Mouse (Mus musculus) MEL (cell line): Measurements from ENCODE around the gene Gnb3. TPM values are rescaled to one million over a fixed set of nuclear protein-coding genes. Genes with fewer than 3 reads are reported as not detected.

Experiments used
- DNase-seq: peaks from one replicate; pipeline ENCODE4 v3.0.0; 2011; ENCODE audit warnings: low read depth, low spot score
- H3K27ac ChIP-seq: 2 replicates; pipeline ENCODE4 v1.5.1; 2012; ENCODE audit warnings: low read depth, mild to moderate bottlenecking, control low read depth, low read length, moderate library complexity; ENCODE audit not compliant: control insufficient read depth
- H3K27me3 ChIP-seq, 2 experiments: fragments of 150-350 bp in 1 of 2; sonication (generic) in 1 of 2; 2 replicates each; pipeline ENCODE4 v1.6.1; 2012; ENCODE audit warnings: low read length in 2 of 2, mild to moderate bottlenecking in 2 of 2, improper control_type of control experiment in 1 of 2, moderate library complexity in 1 of 2; ENCODE audit not compliant: insufficient read depth in 2 of 2, control insufficient read depth in 1 of 2
- H3K36me3 ChIP-seq, 2 experiments: 2 replicates each; pipeline ENCODE4 v1.6.1; 2012 to 2014; ENCODE audit warnings: low read length in 2 of 2, improper control_type of control experiment in 1 of 2, inconsistent platforms in 1 of 2, mild to moderate bottlenecking in 1 of 2; ENCODE audit not compliant: insufficient read depth in 2 of 2, control insufficient read depth in 1 of 2
- H3K4me1 ChIP-seq, 2 experiments: fragments of 150-350 bp in 1 of 2; sonication (generic) in 1 of 2; 2 replicates each; pipeline ENCODE4 v1.6.1; 2012; ENCODE audit warnings: low read length in 2 of 2, improper control_type of control experiment in 1 of 2, mild to moderate bottlenecking in 1 of 2; ENCODE audit not compliant: insufficient read depth in 2 of 2, control insufficient read depth in 1 of 2
- H3K4me3 ChIP-seq, 2 experiments: fragments of 150-350 bp in 1 of 2; sonication (generic) in 1 of 2; 2 replicates each; pipeline ENCODE4 v1.5.1; 2012; ENCODE audit warnings: low read depth in 2 of 2, low read length in 2 of 2, mild to moderate bottlenecking in 2 of 2, moderate library complexity in 2 of 2, control low read depth in 1 of 2, improper control_type of control experiment in 1 of 2; ENCODE audit not compliant: control insufficient read depth in 1 of 2, insufficient read depth in 1 of 2
- H3K79me2 ChIP-seq: 2 replicates; pipeline ENCODE4 v1.6.1; 2012; ENCODE audit warnings: mild to moderate bottlenecking, low read length, moderate library complexity; ENCODE audit not compliant: control insufficient read depth, poor library complexity, insufficient read depth
- H3K9ac ChIP-seq: 2 replicates; pipeline ENCODE4 v1.6.1; 2012; ENCODE audit warnings: low read depth, mild to moderate bottlenecking, control low read depth, low read length, moderate library complexity; ENCODE audit not compliant: control insufficient read depth, poor library complexity, severe bottlenecking
- H3K9me3 ChIP-seq: fragments of 150-350 bp; sonication (generic); replicated peaks from 2 replicates; pipeline ENCODE4 v1.6.1; 2012; ENCODE audit warnings: mild to moderate bottlenecking, low read length, improper control_type of control experiment, moderate library complexity; ENCODE audit not compliant: insufficient read depth
- CHD1 ChIP-seq: IDR thresholded peaks from 2 replicates; pipeline ENCODE4 v1.6.1; 2012; ENCODE audit warnings: low read depth, mild to moderate bottlenecking, inconsistent platforms, low read length, improper control_type of control experiment
- EP300 ChIP-seq, 2 experiments: IDR thresholded peaks; 2 replicates each; pipeline ENCODE4 v1.6.1; 2011; ENCODE audit warnings: improper control_type of control experiment in 2 of 2, low read length in 2 of 2, low read depth in 1 of 2, mild to moderate bottlenecking in 1 of 2
- GABPA ChIP-seq: IDR thresholded peaks from 2 replicates; pipeline ENCODE4 v1.6.1; 2012; ENCODE audit warnings: low read depth, mild to moderate bottlenecking, inconsistent platforms, low read length, improper control_type of control experiment, moderate library complexity
- KAT2A ChIP-seq: conservative IDR thresholded peaks from 2 replicates; pipeline ENCODE4 v1.6.1; 2012; ENCODE audit warnings: low read depth, low read length, improper control_type of control experiment, inconsistent platforms
- MAFK ChIP-seq: IDR thresholded peaks from 2 replicates; pipeline ENCODE4 v1.6.1; 2011; ENCODE audit warnings: low read depth, mild to moderate bottlenecking, low read length, improper control_type of control experiment, borderline replicate concordance
- MEF2A ChIP-seq: IDR thresholded peaks from 2 replicates; pipeline ENCODE4 v1.6.1; 2014; ENCODE audit warnings: low read depth, mild to moderate bottlenecking, inconsistent platforms, low read length, improper control_type of control experiment; ENCODE audit not compliant: poor library complexity, insufficient replicate concordance, severe bottlenecking; ENCODE audit errors: extremely low read depth
- NRF1 ChIP-seq: IDR thresholded peaks from 2 replicates; pipeline ENCODE4 v1.6.1; 2014; ENCODE audit warnings: low read depth, mild to moderate bottlenecking, inconsistent platforms, low read length, improper control_type of control experiment, moderate library complexity; ENCODE audit not compliant: poor library complexity, insufficient read depth, severe bottlenecking
- POLR2AphosphoS2 ChIP-seq: IDR thresholded peaks from 2 replicates; pipeline ENCODE4 v1.6.1; 2011; ENCODE audit warnings: low read length, improper control_type of control experiment
- RCOR1 ChIP-seq: IDR thresholded peaks from 2 replicates; pipeline ENCODE4 v1.6.1; 2012; ENCODE audit warnings: low read depth, mild to moderate bottlenecking, inconsistent platforms, low read length, improper control_type of control experiment
- SMC3 ChIP-seq: IDR thresholded peaks from 2 replicates; pipeline ENCODE4 v1.6.1; 2011; ENCODE audit warnings: low read depth, low read length, improper control_type of control experiment
- TCF12 ChIP-seq: IDR thresholded peaks from 2 replicates; pipeline ENCODE4 v1.6.1; 2014; ENCODE audit warnings: low read depth, mild to moderate bottlenecking, inconsistent platforms, low read length, improper control_type of control experiment, moderate library complexity
- UBTF ChIP-seq: IDR thresholded peaks from 2 replicates; pipeline ENCODE4 v1.6.1; 2012; ENCODE audit warnings: low read depth, mild to moderate bottlenecking, inconsistent platforms, low read length, improper control_type of control experiment, moderate library complexity, borderline replicate concordance; ENCODE audit not compliant: insufficient read depth
- ZKSCAN1 ChIP-seq: IDR thresholded peaks from 2 replicates; pipeline ENCODE4 v1.6.1; 2012; ENCODE audit warnings: low read depth, mild to moderate bottlenecking, inconsistent platforms, low read length, improper control_type of control experiment, moderate library complexity
- polyA plus RNA-seq, 2 experiments: library from polyadenylated mRNA; stranded (reverse) in 1 of 2; unstranded in 1 of 2; fragments of >175 nt in 1 of 2; fragments of >200 nt in 1 of 2; gene quantifications; 2 replicates each; pipeline versions ENCODE4 v1.2.1 to v1.2.4; 2012; ENCODE audit warnings: low replicate concordance in 2 of 2, low read depth in 1 of 2; ENCODE audit not compliant: insufficient read length in 2 of 2, insufficient read depth in 1 of 2, missing spikeins in 1 of 2
- total RNA-seq: library from RNA; depleted of rRNA; stranded (reverse); fragments of 300-350 nt; gene quantifications from 2 replicates; pipeline ENCODE4 v1.2.3, GENCODE M21; 2012

Gene Gnb3
- total and polyA plus RNA-seq, 3 experiments, result 0.08 to 0.21 TPM; not detected in 1

DNA sequence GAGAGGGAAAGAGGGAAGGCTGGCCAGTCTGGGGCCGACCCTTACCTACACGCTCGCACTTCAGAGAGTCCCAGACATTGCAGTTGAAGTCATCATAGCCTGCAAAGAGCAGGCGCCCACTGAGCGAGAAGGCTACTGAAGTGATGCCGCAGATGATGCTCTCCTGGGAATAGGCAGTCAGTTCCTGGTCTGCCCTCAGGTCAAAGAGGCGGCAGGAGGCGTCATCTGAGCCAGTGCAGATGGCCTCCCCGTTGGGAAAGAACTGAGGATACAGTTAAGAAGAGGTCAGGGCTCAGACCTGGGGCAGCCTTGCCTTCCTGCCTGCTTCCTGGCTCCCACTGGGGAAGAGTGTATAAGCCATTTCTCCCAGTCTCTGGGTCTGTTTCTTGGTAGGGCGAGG lies 4.5 kb downstream of the Gnb3 start:
- Histone ChIP-seq H3K4me1 (peaks cover 2 to 9% of the 10 kb centered on the region in 2 experiments), H3K4me3 (no peak overlapping the region), H3K27me3 (no peaks in the 10 kb centered on the region), H3K36me3 (0 out of 4 replicates have a peak, but pooled peaks cover 0 to 2% of the 10 kb centered on the region in 2 experiments), H3K9ac (no peak overlapping the region)
- no peak for DNase-seq
- no peak for TF ChIP-seq UBTF
- no peak for TF ChIP-seq POLR2AphosphoS2
- no peak for TF ChIP-seq KAT2A
- TF ChIP-seq RCOR1, result no peak
- no peak for TF ChIP-seq GABPA
- no peak for TF ChIP-seq MAFK
- no peak for TF ChIP-seq NRF1
- TF ChIP-seq CHD1, result no peak
- TF ChIP-seq, all 39 proteins: peak for 0
- Histone ChIP-seq H3K27ac (no peak overlapping the region), H3K9me3 (no peaks in the 10 kb centered on the region), H3K79me2 (peaks cover 1% of the 10 kb centered on the region; the same call in 1 of the 2 replicates)

DNA sequence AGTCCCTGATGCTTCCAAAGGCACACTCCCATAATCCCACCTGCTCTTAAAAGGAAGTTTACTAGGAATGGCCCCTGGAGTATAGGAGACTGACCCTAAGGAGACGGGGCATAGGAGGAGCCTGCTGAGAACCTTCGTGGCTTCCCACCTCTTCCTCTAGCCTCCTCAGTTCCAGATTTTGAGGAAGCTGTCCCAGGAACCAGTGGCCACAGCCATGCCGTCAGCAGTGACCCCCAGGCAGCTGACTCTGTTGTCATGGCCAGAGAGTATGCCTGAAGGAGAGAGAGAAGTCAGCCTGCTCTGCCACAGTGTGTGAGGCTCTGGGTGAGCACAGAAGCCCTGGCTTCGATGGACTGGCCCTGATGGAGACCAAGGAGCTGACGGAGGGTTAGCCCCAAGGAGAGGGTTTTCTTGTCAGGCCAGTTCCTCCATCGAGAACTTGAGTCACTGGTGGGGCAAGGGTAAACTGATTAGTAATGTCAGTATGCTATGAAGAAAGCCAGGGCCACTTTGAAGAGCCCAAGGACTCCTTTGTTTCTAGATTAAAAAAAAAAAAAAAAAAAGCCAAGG lies 5.5 kb downstream of the Gnb3 start:
- no peak overlapping the region for H3K27ac ChIP-seq
- no peak for DNase-seq
- 0 out of 4 replicates have a peak, but pooled peaks cover 0 to 2% of the 10 kb centered on the region in 2 experiments for H3K36me3 ChIP-seq
- TF ChIP-seq NRF1 (no peak), GABPA (no peak), EP300 (IDR thresholded peaks at IDR 0.05; ENCODE audit: low read depth in 1 of 2, low read length in 2 of 2) (no peak), ZKSCAN1 (no peak), SMC3 (no peak), TCF12 (no peak), MEF2A (no peak)
- H3K4me3 ChIP-seq, result no peak overlapping the region
- no peaks in the 10 kb centered on the region for H3K27me3 ChIP-seq
- no peaks in the 10 kb centered on the region for H3K9me3 ChIP-seq
- no peak overlapping the region for H3K9ac ChIP-seq
- H3K79me2 ChIP-seq, result peaks cover 6% of the 10 kb centered on the region
- H3K4me1 ChIP-seq, result peaks cover 1 to 2% of the 10 kb centered on the region in 2 experiments; a peak in 2 of 4 replicates
